In the genomic region with DNA sequence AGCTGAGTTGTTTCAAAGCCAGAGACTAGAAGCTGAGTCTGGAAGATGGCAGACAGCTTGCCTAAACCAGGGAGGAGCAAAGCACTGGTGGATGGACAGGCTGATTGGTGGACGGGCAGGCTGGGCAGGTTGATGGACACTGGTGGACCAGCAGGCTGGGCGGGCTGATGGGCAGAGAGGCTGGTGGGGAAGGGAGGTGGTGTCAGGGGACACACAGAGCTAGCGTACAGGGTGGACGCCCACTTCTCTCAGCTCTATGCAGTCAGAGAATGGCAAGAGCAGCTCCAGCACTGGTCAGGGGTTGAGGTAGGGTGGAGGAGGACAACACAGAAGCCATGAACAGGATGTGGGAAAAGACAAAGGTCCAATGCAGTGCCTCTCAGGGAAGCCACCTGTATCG, we compare ENCODE assay signal across 18 mouse cellular contexts. TPM values are rescaled to one million over a fixed set of nuclear protein-coding genes. Genes with fewer than 3 reads are reported as not detected.
DNase-seq lines count a peak whose midpoint lies in the region; ATAC-seq and TF ChIP-seq lines count a peak whose summit lies in the region.
"Had no signal": no experiment of that assay in that cellular context is flagged by ENCODE, and none has a peak within 500 bp of the region (broad histone marks: within the 10 kb centered on the region; RNA-seq: fewer than 3 reads in every experiment).

No protein-coding gene starts in this region.

- H3K9me3 ChIP-seq in embryonic facial prominence, embryonic 10.5 days, result no peaks in the 10 kb centered on the region
- H3K9me3 ChIP-seq in liver, postnatal 0 days (ENCODE audit: low read length), result no peaks in the 10 kb centered on the region
- H3K9me3 ChIP-seq: forebrain, embryonic 13.5 days; heart, embryonic 12.5 days; hindbrain, embryonic 15.5 days had no signal

- peak; percentile 3 for DNase-seq in gastrocnemius, postnatal 10 days
- no peak for DNase-seq in gastrocnemius, postnatal 14 days
- peak; percentile 1 for DNase-seq in layer of hippocampus, adult 9-11 months
- no peak for DNase-seq in layer of hippocampus, adult 18-20 months (ENCODE audit: low spot score in 2 of 2)
- DNase-seq in testis, postnatal 10 days (ENCODE audit: low spot score), result peak; percentile 44
- DNase-seq in testis, postnatal 14 days (ENCODE audit: low spot score), result no peak
- DNase-seq in embryonic facial prominence, embryonic 10.5 days (ENCODE audit: low spot score), result no peak
- no peak for DNase-seq in liver, postnatal 0 days
- DNase-seq: adrenal gland, adult 2 months; adrenal gland, postnatal 25 days; cerebellum, adult 18-20 months; cerebellum, adult 9-11 months; cerebellum, postnatal 36 days; forebrain, postnatal 0 days; heart, adult 18-20 months had no signal

- ATAC-seq in liver, postnatal 0 days, result no peak
- ATAC-seq: forebrain, embryonic 13.5 days; forebrain, postnatal 0 days had no signal

- H3K27ac ChIP-seq in embryonic facial prominence, embryonic 10.5 days (replicated peaks), result peak overlapping the region; percentile 48
- no peak overlapping the region for H3K27ac ChIP-seq in liver, postnatal 0 days (ENCODE audit: low read depth)
- H3K27ac ChIP-seq: forebrain, embryonic 13.5 days; hindbrain, embryonic 15.5 days had no signal

- H3K4me3 ChIP-seq in embryonic facial prominence, embryonic 10.5 days, result no peak overlapping the region
- no peak overlapping the region for H3K4me3 ChIP-seq in liver, postnatal 0 days (ENCODE audit: low read depth, low read length)
- H3K4me3 ChIP-seq: forebrain, embryonic 13.5 days; heart, embryonic 12.5 days; hindbrain, embryonic 15.5 days had no signal

- no peak for TF ChIP-seq CTCF in liver, postnatal 0 days (IDR thresholded peaks at IDR 0.05; ENCODE audit: low read depth)

- WGBS in embryonic facial prominence, embryonic 10.5 days, result 79% methylated on average over 5 of the region's 5 CpGs
- WGBS in liver, postnatal 0 days (ENCODE audit: insufficient replicate concordance), result 70% methylated on average over 5 of the region's 5 CpGs

- peaks cover 50% of the 10 kb centered on the region for H3K4me1 ChIP-seq in embryonic facial prominence, embryonic 10.5 days
- no peaks in the 10 kb centered on the region for H3K4me1 ChIP-seq in liver, postnatal 0 days (ENCODE audit: insufficient read depth)
- H3K4me1 ChIP-seq: forebrain, embryonic 13.5 days; hindbrain, embryonic 15.5 days had no signal

- intact Hi-C loops in gastrocnemius, postnatal 14 days (cut with DNase I; ENCODE audit: low total_unique reads), result no loop called here

- H3K36me3 ChIP-seq in embryonic facial prominence, embryonic 10.5 days (replicated peaks), result no peaks in the 10 kb centered on the region
- no peaks in the 10 kb centered on the region for H3K36me3 ChIP-seq in liver, postnatal 0 days (replicated peaks; ENCODE audit: insufficient read depth, low read length)
- H3K36me3 ChIP-seq: heart, embryonic 12.5 days; hindbrain, embryonic 15.5 days had no signal

- H3K9ac ChIP-seq in liver, postnatal 0 days (replicated peaks), result no peak overlapping the region
- H3K9ac ChIP-seq: forebrain, embryonic 13.5 days; forebrain, postnatal 0 days; heart, embryonic 12.5 days; hindbrain, embryonic 15.5 days had no signal

- no peak overlapping the region for H3K4me2 ChIP-seq in liver, postnatal 0 days (ENCODE audit: low read depth, low read length)
- H3K4me2 ChIP-seq: forebrain, embryonic 13.5 days; heart, embryonic 12.5 days; hindbrain, embryonic 15.5 days had no signal

- no peaks in the 10 kb centered on the region for H3K27me3 ChIP-seq in embryonic facial prominence, embryonic 10.5 days (replicated peaks; ENCODE audit: low read depth, poor library complexity, severe bottlenecking)
- no peaks in the 10 kb centered on the region for H3K27me3 ChIP-seq in liver, postnatal 0 days (ENCODE audit: insufficient read depth, low read length)
- H3K27me3 ChIP-seq: forebrain, embryonic 13.5 days; hindbrain, embryonic 15.5 days had no signal

- no peak for TF ChIP-seq EP300 in liver, postnatal 0 days (IDR thresholded peaks at IDR 0.05; ENCODE audit: low read depth)

RNA-seq across cellular contexts. Expression of a gene that starts 13.7 kb away (rescaled TPM):
- total RNA-seq in gastrocnemius, postnatal 10 days (2021), result 100 to 1,000 TPM; 151 to 185 TPM
- total RNA-seq in gastrocnemius, postnatal 14 days (2021), result 100 to 1,000 TPM; 119 to 133 TPM
- 100 to 1,000 TPM; 201 to 256 TPM for total RNA-seq in layer of hippocampus, adult 18-20 months (2021)
- polyA plus RNA-seq in embryonic facial prominence, embryonic 10.5 days (2016; fragmentation: Nextera tagmentation; extraction: Ambion mirVana), result 40.0 and 46.9 TPM in 2 replicates
- 8.4 TPM in 2 replicates for polyA plus RNA-seq in liver, postnatal 0 days (2015; fragmentation: Nextera tagmentation; extraction: Ambion mirVana)

RNA-seq across cellular contexts. Expression of a gene that starts 27.0 kb away (rescaled TPM):
- total RNA-seq in gastrocnemius, postnatal 10 days (2021), result 1 to 10 TPM; 1.2 to 2.7 TPM
- 1 to 10 TPM; 1.3 TPM for total RNA-seq in gastrocnemius, postnatal 14 days (2021)
- 1 to 10 TPM in 1 of 2 experiments, under 1 TPM in 1; 0.61 to 1.2 TPM for total RNA-seq in layer of hippocampus, adult 18-20 months (2021)
- 0.13 and 0.56 TPM in 2 replicates for polyA plus RNA-seq in embryonic facial prominence, embryonic 10.5 days (2016; fragmentation: Nextera tagmentation; extraction: Ambion mirVana)
- 0.05 TPM in 1 of 2 replicates, not detected in the other for polyA plus RNA-seq in liver, postnatal 0 days (2015; fragmentation: Nextera tagmentation; extraction: Ambion mirVana)
- polyA plus RNA-seq: adrenal gland, adult 2 months had no signal

RNA-seq across cellular contexts. Expression of a gene that starts 32.6 kb away (rescaled TPM):
- total RNA-seq in gastrocnemius, postnatal 10 days (2021), result 10 to 100 TPM; 10.7 to 18.2 TPM
- total RNA-seq in gastrocnemius, postnatal 14 days (2021), result 10 to 100 TPM; 11.0 to 11.9 TPM
- 10 to 100 TPM; 18.3 to 18.8 TPM for total RNA-seq in layer of hippocampus, adult 18-20 months (2021)
- polyA plus RNA-seq in embryonic facial prominence, embryonic 10.5 days (2016; fragmentation: Nextera tagmentation; extraction: Ambion mirVana), result 0.86 and 0.88 TPM in 2 replicates
- polyA plus RNA-seq in liver, postnatal 0 days (2015; fragmentation: Nextera tagmentation; extraction: Ambion mirVana), result 68.3 and 74.1 TPM in 2 replicates

RNA-seq across cellular contexts. Expression of a gene that starts 49.6 kb away (rescaled TPM):
- total RNA-seq in gastrocnemius, postnatal 10 days (2021), result 10 to 100 TPM; 13.1 to 14.9 TPM
- 10 to 100 TPM; 11.0 to 11.7 TPM for total RNA-seq in gastrocnemius, postnatal 14 days (2021)
- 10 to 100 TPM; 41.4 to 44.8 TPM for total RNA-seq in layer of hippocampus, adult 18-20 months (2021)
- 20.2 and 20.8 TPM in 2 replicates for polyA plus RNA-seq in embryonic facial prominence, embryonic 10.5 days (2016; fragmentation: Nextera tagmentation; extraction: Ambion mirVana)
- 7.5 and 7.8 TPM in 2 replicates for polyA plus RNA-seq in liver, postnatal 0 days (2015; fragmentation: Nextera tagmentation; extraction: Ambion mirVana)

RNA-seq across cellular contexts. Expression of a gene that starts 58.8 kb away (rescaled TPM):
- total RNA-seq in gastrocnemius, postnatal 10 days (2021), result 10 to 100 TPM; 31.8 to 37.4 TPM
- total RNA-seq in gastrocnemius, postnatal 14 days (2021), result 10 to 100 TPM; 26.4 to 30.2 TPM
- 1 to 10 TPM; 2.0 to 2.9 TPM for total RNA-seq in layer of hippocampus, adult 18-20 months (2021)
- polyA plus RNA-seq in embryonic facial prominence, embryonic 10.5 days (2016; fragmentation: Nextera tagmentation; extraction: Ambion mirVana), result 2.6 and 3.4 TPM in 2 replicates
- polyA plus RNA-seq in liver, postnatal 0 days (2015; fragmentation: Nextera tagmentation; extraction: Ambion mirVana), result 5.8 and 5.9 TPM in 2 replicates

Comparison
In these comparisons a context has a peak if more than half of its experiments do, and no peak if none do; other contexts are left out.
1. DNase-seq: peak in gastrocnemius, postnatal 10 days (single experiment), layer of hippocampus, adult 9-11 months (single experiment) and testis, postnatal 10 days (single experiment); none in gastrocnemius, postnatal 14 days (single experiment), layer of hippocampus, adult 18-20 months (0 of 2), testis, postnatal 14 days (single experiment), embryonic facial prominence, embryonic 10.5 days (single experiment) and liver, postnatal 0 days (single experiment).